Mouse (Mus musculus): ENCODE results near the gene Mybpc3.

Gene Mybpc3

GRCm38 (mm10) chr2:91175490-91175889 lies 57.5 kb downstream of the Mybpc3 start:
- no peak for DNase-seq

- peak; percentile 56 for DNase-seq
Observed at GRCm38 (mm10) chr2:91176234-91176633, 58.3 kb downstream of the Mybpc3 start.

- peak; percentile 84 for DNase-seq
Observed at GRCm38 (mm10) chr2:91179825-91180224, 61.9 kb downstream of the Mybpc3 start.

GRCm38 (mm10) chr2:91180706-91181105 lies 62.8 kb downstream of the Mybpc3 start:
- peak; percentile 80 for DNase-seq

- DNase-seq, result peak; percentile 43
Observed at GRCm38 (mm10) chr2:91182016-91182404, 64.1 kb downstream of the Mybpc3 start.

- peak; percentile 95 for DNase-seq
Observed at GRCm38 (mm10) chr2:91182405-91183147, 64.6 kb downstream of the Mybpc3 start.

- peak; percentile 99 for DNase-seq
Observed at GRCm38 (mm10) chr2:91183148-91183513, 65.2 kb downstream of the Mybpc3 start.

GRCm38 (mm10) chr2:91183711-91184405 lies 65.9 kb downstream of the Mybpc3 start, which contains the start of gene Madd:
Gene Madd, minus strand, starts transcription at chr2:91183837.
- no peak for DNase-seq

Measured in retina, postnatal 1 day (tissue).